Mouse (Mus musculus): ENCODE results near the gene Ormdl2. TPM values are rescaled to one million over a fixed set of nuclear protein-coding genes. Genes with fewer than 3 reads are reported as not detected.

Ormdl2 gene
- polyA plus RNA-seq, 1 experiment: 82.3 TPM

- Histone ChIP-seq H3K27ac (ENCODE audit: control insufficient read depth, insufficient read depth, low read length) (no peak overlapping the region), H3K4me3 (ENCODE audit: control insufficient read depth, insufficient read depth, low read length) (no peak overlapping the region), H3K4me1 (replicated peaks; ENCODE audit: control insufficient read depth, insufficient read depth, low read length) (peaks cover 7% of the 10 kb centered on the region), H3K27me3 (ENCODE audit: control insufficient read depth, insufficient read depth, low read length) (no peaks in the 10 kb centered on the region), H3K36me3 (ENCODE audit: control insufficient read depth, insufficient read depth, low read length) (no peaks in the 10 kb centered on the region)
- TF ChIP-seq POLR2A (IDR thresholded peaks at IDR 0.05; ENCODE audit: control insufficient read depth, extremely low read depth, insufficient read depth, low read length, poor library complexity): no peak
- no peak for TF ChIP-seq CTCF (IDR thresholded peaks at IDR 0.05; ENCODE audit: borderline replicate concordance, control insufficient read depth, extremely low read depth, insufficient read depth, low read length, poor library complexity)
- no peak for DNase-seq
- 77% methylated on average over 1 of the region's 1 CpGs for WGBS
Measured at GRCm38 (mm10) chr10:128780200-128780599, 41.2 kb downstream of the Ormdl2 start.

GRCm38 (mm10) chr10:128779011-128779795, 42.2 kb downstream of the Ormdl2 start:
- no peak for TF ChIP-seq CTCF (IDR thresholded peaks at IDR 0.05; ENCODE audit: borderline replicate concordance, control insufficient read depth, extremely low read depth, insufficient read depth, low read length, poor library complexity)
- TF ChIP-seq POLR2A (IDR thresholded peaks at IDR 0.05; ENCODE audit: control insufficient read depth, extremely low read depth, insufficient read depth, low read length, poor library complexity): no peak
- 22% methylated on average over 8 of the region's 8 CpGs for WGBS
- no peak overlapping the region for H3K4me3 ChIP-seq (ENCODE audit: control insufficient read depth, insufficient read depth, low read length)
- H3K4me1 ChIP-seq (replicated peaks; ENCODE audit: control insufficient read depth, insufficient read depth, low read length): peaks cover 7% of the 10 kb centered on the region
- H3K27ac ChIP-seq (ENCODE audit: control insufficient read depth, insufficient read depth, low read length): no peak overlapping the region
- no peaks in the 10 kb centered on the region for H3K36me3 ChIP-seq (ENCODE audit: control insufficient read depth, insufficient read depth, low read length)
- no peaks in the 10 kb centered on the region for H3K27me3 ChIP-seq (ENCODE audit: control insufficient read depth, insufficient read depth, low read length)
- DNase-seq: no peak

GRCm38 (mm10) chr10:128778441-128778840, 43.0 kb downstream of the Ormdl2 start:
- no peaks in the 10 kb centered on the region for H3K36me3 ChIP-seq (ENCODE audit: control insufficient read depth, insufficient read depth, low read length)
- peaks cover 7% of the 10 kb centered on the region for H3K4me1 ChIP-seq (replicated peaks; ENCODE audit: control insufficient read depth, insufficient read depth, low read length)
- H3K27me3 ChIP-seq (ENCODE audit: control insufficient read depth, insufficient read depth, low read length): no peaks in the 10 kb centered on the region
- DNase-seq: no peak
- no peak overlapping the region for H3K4me3 ChIP-seq (ENCODE audit: control insufficient read depth, insufficient read depth, low read length)
- 93% methylated on average over 2 of the region's 2 CpGs for WGBS
- no peak overlapping the region for H3K27ac ChIP-seq (ENCODE audit: control insufficient read depth, insufficient read depth, low read length)
- no peak for TF ChIP-seq CTCF (IDR thresholded peaks at IDR 0.05; ENCODE audit: borderline replicate concordance, control insufficient read depth, extremely low read depth, insufficient read depth, low read length, poor library complexity)
- TF ChIP-seq POLR2A (IDR thresholded peaks at IDR 0.05; ENCODE audit: control insufficient read depth, extremely low read depth, insufficient read depth, low read length, poor library complexity): no peak

- Histone ChIP-seq H3K4me3 (ENCODE audit: control insufficient read depth, insufficient read depth, low read length) (no peak overlapping the region), H3K27me3 (ENCODE audit: control insufficient read depth, insufficient read depth, low read length) (no peaks in the 10 kb centered on the region), H3K36me3 (ENCODE audit: control insufficient read depth, insufficient read depth, low read length) (no peaks in the 10 kb centered on the region), H3K27ac (ENCODE audit: control insufficient read depth, insufficient read depth, low read length) (no peak overlapping the region), H3K4me1 (replicated peaks; ENCODE audit: control insufficient read depth, insufficient read depth, low read length) (no peaks in the 10 kb centered on the region)
- no peak for DNase-seq
- TF ChIP-seq CTCF (IDR thresholded peaks at IDR 0.05; ENCODE audit: borderline replicate concordance, control insufficient read depth, extremely low read depth, insufficient read depth, low read length, poor library complexity) (no peak), POLR2A (IDR thresholded peaks at IDR 0.05; ENCODE audit: control insufficient read depth, extremely low read depth, insufficient read depth, low read length, poor library complexity) (no peak)
- WGBS: 31% methylated on average over 5 of the region's 5 CpGs
Measured at GRCm38 (mm10) chr10:128773685-128774084, 47.8 kb downstream of the Ormdl2 start.

- Histone ChIP-seq H3K36me3 (ENCODE audit: control insufficient read depth, insufficient read depth, low read length) (no peaks in the 10 kb centered on the region), H3K27ac (ENCODE audit: control insufficient read depth, insufficient read depth, low read length) (no peak overlapping the region), H3K4me3 (ENCODE audit: control insufficient read depth, insufficient read depth, low read length) (no peak overlapping the region), H3K4me1 (replicated peaks; ENCODE audit: control insufficient read depth, insufficient read depth, low read length) (no peaks in the 10 kb centered on the region), H3K27me3 (ENCODE audit: control insufficient read depth, insufficient read depth, low read length) (no peaks in the 10 kb centered on the region)
- no peak for DNase-seq
- WGBS: 92% methylated on average over 2 of the region's 2 CpGs
- no peak for TF ChIP-seq CTCF (IDR thresholded peaks at IDR 0.05; ENCODE audit: borderline replicate concordance, control insufficient read depth, extremely low read depth, insufficient read depth, low read length, poor library complexity)
- no peak for TF ChIP-seq POLR2A (IDR thresholded peaks at IDR 0.05; ENCODE audit: control insufficient read depth, extremely low read depth, insufficient read depth, low read length, poor library complexity)
Measured at GRCm38 (mm10) chr10:128772895-128773294, 48.5 kb downstream of the Ormdl2 start.

Other genes with a start within 250 kb of the Ormdl2 start
- 2.8 and 3.3 TPM in 2 replicates for gene Erbb3, start 232.0 kb downstream of the Ormdl2 start, polyA plus RNA-seq (2012; rRNA removed)
- 988 and 1,135 TPM in 2 replicates for gene Rps26, start 194.9 kb downstream of the Ormdl2 start, polyA plus RNA-seq (2012; rRNA removed)
- gene Ikzf4, start 175.7 kb downstream of the Ormdl2 start, polyA plus RNA-seq (2012; rRNA removed): 6.7 and 8.6 TPM in 2 replicates
- 19.1 and 21.3 TPM in 2 replicates for gene Suox, start 147.6 kb downstream of the Ormdl2 start, polyA plus RNA-seq (2012; rRNA removed)
- gene Rab5b, start 125.4 kb downstream of the Ormdl2 start, polyA plus RNA-seq (2012; rRNA removed): 73.8 and 86.1 TPM in 2 replicates
- 1.0 TPM in 2 replicates for gene Pmel, start 117.5 kb downstream of the Ormdl2 start, polyA plus RNA-seq (2012; rRNA removed)
- 87.6 and 100 TPM in 2 replicates for gene Cdk2, start 116.6 kb downstream of the Ormdl2 start, polyA plus RNA-seq (2012; rRNA removed)
- gene Dgka, start 76.8 kb downstream of the Ormdl2 start, polyA plus RNA-seq (2012; rRNA removed): 326 and 374 TPM in 2 replicates
- gene Pym1, start 73.8 kb downstream of the Ormdl2 start, polyA plus RNA-seq (2012; rRNA removed): 70.0 and 74.9 TPM in 2 replicates
- gene Mmp19, start 30.7 kb downstream of the Ormdl2 start, polyA plus RNA-seq (2012; rRNA removed): 1.8 and 3.9 TPM in 2 replicates
- 19.9 and 21.6 TPM in 2 replicates for gene Dnajc14, start 17.6 kb downstream of the Ormdl2 start, polyA plus RNA-seq (2012; rRNA removed)
- gene Tmem198b, start 17.3 kb downstream of the Ormdl2 start, polyA plus RNA-seq (2012; rRNA removed): 17.4 and 20.5 TPM in 2 replicates
- 8.5 and 12.3 TPM in 2 replicates for gene Sarnp, start 4.3 kb downstream of the Ormdl2 start, polyA plus RNA-seq (2012; rRNA removed)
- 5.6 and 5.8 TPM in 2 replicates for gene Gdf11, start 70.1 kb upstream of the Ormdl2 start, polyA plus RNA-seq (2012; rRNA removed)
- 43.9 and 62.1 TPM in 2 replicates for gene Cd63, start 79.3 kb upstream of the Ormdl2 start, polyA plus RNA-seq (2012; rRNA removed)
- gene Rdh5, start 101.2 kb upstream of the Ormdl2 start, polyA plus RNA-seq (2012; rRNA removed): 14.0 and 21.8 TPM in 2 replicates
- 137 and 173 TPM in 2 replicates for gene Bloc1s1, start 102.4 kb upstream of the Ormdl2 start, polyA plus RNA-seq (2012; rRNA removed)
- 5.9 and 14.5 TPM in 2 replicates for gene Itga7, start 112.2 kb upstream of the Ormdl2 start, polyA plus RNA-seq (2012; rRNA removed)
- gene Mettl7b, start 139.3 kb upstream of the Ormdl2 start, polyA plus RNA-seq (2012; rRNA removed): 0.28 and 1.6 TPM in 2 replicates
- gene Olfr9, start 167.8 kb upstream of the Ormdl2 start, polyA plus RNA-seq (2012; rRNA removed): not detected in 2 replicates
- gene Olfr763, start 189.1 kb upstream of the Ormdl2 start, polyA plus RNA-seq (2012; rRNA removed): not detected in 2 replicates
- not detected in 2 replicates for gene Olfr764-ps1, start 218.3 kb upstream of the Ormdl2 start, polyA plus RNA-seq (2012; rRNA removed)
- not detected in 2 replicates for gene Olfr765, start 228.4 kb upstream of the Ormdl2 start, polyA plus RNA-seq (2012; rRNA removed)
- not detected in 2 replicates for gene Olfr766-ps1, start 247.3 kb upstream of the Ormdl2 start, polyA plus RNA-seq (2012; rRNA removed)

Measured in thymus, adult 2 months (tissue).